Mouse (Mus musculus): Measurements from ENCODE around the gene Pde4dip.
A peak's percentile ranks its signal among the peaks of the same experiment; 100 is the strongest.

The Pde4dip gene

GRCm38 (mm10) chr3:97844163-97844820 is 44.2 kb downstream of the Pde4dip start:
- peak; percentile 36 for ATAC-seq (ENCODE audit: low TSS enrichment)

GRCm38 (mm10) chr3:97842641-97843040 is 45.9 kb downstream of the Pde4dip start:
- no peak for ATAC-seq (ENCODE audit: low TSS enrichment)

- ATAC-seq (ENCODE audit: low TSS enrichment) = no peak
These were observed 48.1 kb downstream of the Pde4dip start for GRCm38 (mm10) chr3:97840439-97840838.

- no peak for ATAC-seq (ENCODE audit: low TSS enrichment)
These were observed 52.6 kb downstream of the Pde4dip start for GRCm38 (mm10) chr3:97835888-97836287.

GRCm38 (mm10) chr3:97834625-97835024 is 53.9 kb downstream of the Pde4dip start:
- ATAC-seq (ENCODE audit: low TSS enrichment) = peak; percentile 38; the same call in 1 of the 2 replicates

GRCm38 (mm10) chr3:97831564-97832320 is 56.8 kb downstream of the Pde4dip start:
- ATAC-seq (ENCODE audit: low TSS enrichment) = no peak

GRCm38 (mm10) chr3:97830622-97831021 is 57.9 kb downstream of the Pde4dip start:
- peak; percentile 85 for ATAC-seq (ENCODE audit: low TSS enrichment)

- no peak for ATAC-seq (ENCODE audit: low TSS enrichment)
These were observed 58.4 kb downstream of the Pde4dip start for GRCm38 (mm10) chr3:97830122-97830521.

- no peak for ATAC-seq (ENCODE audit: low TSS enrichment)
These were observed 60.2 kb downstream of the Pde4dip start for GRCm38 (mm10) chr3:97828286-97828685.

GRCm38 (mm10) chr3:97825246-97825645 is 63.3 kb downstream of the Pde4dip start:
- no peak for ATAC-seq (ENCODE audit: low TSS enrichment)

- 0 out of 2 replicates have a peak, but pooled peaks have one; percentile 11 for ATAC-seq (ENCODE audit: low TSS enrichment)
These were observed 63.8 kb downstream of the Pde4dip start for GRCm38 (mm10) chr3:97824744-97825143.

- ATAC-seq (ENCODE audit: low TSS enrichment) = peak; percentile 26
These were observed 64.3 kb downstream of the Pde4dip start for GRCm38 (mm10) chr3:97824011-97824711.

- no peak for ATAC-seq (ENCODE audit: low TSS enrichment)
These were observed 65.1 kb downstream of the Pde4dip start for GRCm38 (mm10) chr3:97823438-97823837.

- ATAC-seq (ENCODE audit: low TSS enrichment) = no peak
These were observed 69.5 kb downstream of the Pde4dip start for GRCm38 (mm10) chr3:97819050-97819449.

GRCm38 (mm10) chr3:97818383-97818982 is 70.0 kb downstream of the Pde4dip start:
- no peak for ATAC-seq (ENCODE audit: low TSS enrichment)

- peak; percentile 78 for ATAC-seq (ENCODE audit: low TSS enrichment)
These were observed 76.7 kb downstream of the Pde4dip start for GRCm38 (mm10) chr3:97811651-97812399.

- no peak for ATAC-seq (ENCODE audit: low TSS enrichment)
These were observed 77.3 kb downstream of the Pde4dip start for GRCm38 (mm10) chr3:97811158-97811557.

- no peak for ATAC-seq (ENCODE audit: low TSS enrichment)
These were observed 78.2 kb downstream of the Pde4dip start for GRCm38 (mm10) chr3:97810334-97810733.

- no peak for ATAC-seq (ENCODE audit: low TSS enrichment)
These were observed 82.9 kb downstream of the Pde4dip start for GRCm38 (mm10) chr3:97805559-97805958.

GRCm38 (mm10) chr3:97803675-97804074 is 84.8 kb downstream of the Pde4dip start:
- ATAC-seq (ENCODE audit: low TSS enrichment) = no peak

GRCm38 (mm10) chr3:97802927-97803326 is 85.6 kb downstream of the Pde4dip start:
- no peak for ATAC-seq (ENCODE audit: low TSS enrichment)
